Mouse (Mus musculus) testis, adult 2 months (tissue): Measurements from ENCODE around the gene Gm3336. TPM values are rescaled to one million over a fixed set of nuclear protein-coding genes. Genes with fewer than 3 reads are reported as not detected.

ENCODE experiments used
- H3K27ac ChIP-seq: fragments of 200-500 bp; 2 replicates; pipeline ENCODE4 v1.5.1; 2012; ENCODE audit warnings: low read depth, low read length; ENCODE audit not compliant: control insufficient read depth, insufficient read depth
- H3K27me3 ChIP-seq: fragments of 200-500 bp; 2 replicates; pipeline ENCODE4 v1.6.1; 2012; ENCODE audit warnings: mild to moderate bottlenecking, low read length, moderate library complexity; ENCODE audit not compliant: control insufficient read depth, insufficient read depth
- H3K36me3 ChIP-seq: fragments of 200-500 bp; 2 replicates; pipeline ENCODE4 v1.6.1; 2012; ENCODE audit warnings: mild to moderate bottlenecking, low read length; ENCODE audit not compliant: control insufficient read depth, insufficient read depth
- H3K4me1 ChIP-seq: fragments of 200-500 bp; 2 replicates; pipeline ENCODE4 v1.6.1; 2012; ENCODE audit warnings: low read length; ENCODE audit not compliant: control insufficient read depth, insufficient read depth
- H3K4me3 ChIP-seq: fragments of 200-500 bp; 2 replicates; pipeline ENCODE4 v1.5.1; 2012; ENCODE audit warnings: low read depth, mild to moderate bottlenecking, low read length, moderate library complexity, mixed read lengths; ENCODE audit not compliant: control insufficient read depth
- CTCF ChIP-seq: fragments of 200-500 bp; IDR thresholded peaks from 2 replicates; pipeline ENCODE4 v1.5.1; 2012; ENCODE audit warnings: low read depth, mild to moderate bottlenecking, inconsistent platforms, low read length, moderate library complexity; ENCODE audit not compliant: control insufficient read depth, insufficient read depth, insufficient replicate concordance
- POLR2A ChIP-seq: fragments of 200-500 bp; IDR thresholded peaks from 2 replicates; pipeline ENCODE4 v1.6.1; 2012; ENCODE audit warnings: low read depth, mild to moderate bottlenecking, inconsistent platforms, low read length, moderate library complexity; ENCODE audit not compliant: control insufficient read depth
- polyA plus RNA-seq: library from polyadenylated mRNA; depleted of rRNA; stranded (reverse); fragments of >200 nt; gene quantifications from 2 replicates; pipeline ENCODE4 v1.2.3, GENCODE M21; 2012

The Gm3336 gene
- polyA plus RNA-seq, 1 experiment: 0.86 TPM

DNA sequence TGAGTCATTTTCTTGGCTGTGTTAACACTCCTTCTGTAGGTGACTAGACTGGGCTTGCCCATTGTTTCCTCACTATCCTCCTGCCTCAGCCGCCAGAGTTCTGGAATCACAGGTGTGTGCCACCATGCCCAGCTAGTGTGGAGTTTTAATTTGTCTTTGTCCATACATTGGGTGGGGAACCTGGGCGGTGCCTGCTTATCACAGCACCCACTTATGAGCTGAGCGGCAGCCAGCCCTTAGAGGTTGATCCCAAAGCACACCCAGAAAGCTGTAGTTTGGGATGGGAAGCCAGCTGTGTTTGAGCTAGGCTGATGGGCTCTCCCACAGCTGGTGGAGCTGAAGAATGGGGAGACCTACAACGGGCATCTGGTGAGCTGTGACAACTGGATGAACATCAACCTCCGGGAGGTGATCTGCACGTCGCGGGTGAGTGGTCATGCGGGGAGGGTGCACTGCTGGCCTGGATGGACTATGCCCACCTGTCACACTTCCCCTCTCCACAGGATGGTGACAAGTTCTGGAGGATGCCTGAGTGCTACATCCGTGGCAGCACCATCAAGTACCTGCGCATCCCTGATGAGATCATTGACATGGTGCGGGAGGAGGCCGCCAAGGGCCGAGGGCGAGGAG is 40.8 kb upstream of the Gm3336 start:
- TF ChIP-seq POLR2A (no peak), CTCF (no peak)
- Histone ChIP-seq H3K27ac (no peak overlapping the region), H3K4me1 (peaks cover 18% of the 10 kb centered on the region), H3K27me3 (no peaks in the 10 kb centered on the region), H3K4me3 (no peak overlapping the region), H3K36me3 (no peaks in the 10 kb centered on the region)

DNA sequence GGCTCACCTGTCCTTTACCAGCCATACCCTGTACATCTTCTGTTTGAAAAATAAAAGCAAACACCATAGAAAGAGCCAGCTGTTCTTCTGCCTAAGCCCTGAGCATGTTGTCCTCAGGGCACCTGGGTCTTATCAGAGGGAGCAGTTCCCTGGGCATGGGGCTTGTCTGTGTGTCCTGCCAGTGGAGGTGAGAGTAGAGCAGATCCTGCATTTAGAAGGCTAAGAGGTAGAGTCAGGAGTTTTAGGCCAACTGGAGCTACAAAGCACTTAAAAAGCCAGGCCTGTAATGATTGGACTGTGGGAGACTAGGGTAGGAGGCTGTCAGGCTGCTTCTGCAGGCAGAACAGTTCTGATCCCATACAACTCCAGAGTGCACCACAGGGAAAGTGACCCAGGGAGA is 39.7 kb upstream of the Gm3336 start:
- Histone ChIP-seq H3K27me3 (no peaks in the 10 kb centered on the region), H3K27ac (no peak overlapping the region), H3K36me3 (no peaks in the 10 kb centered on the region), H3K4me1 (peaks cover 16% of the 10 kb centered on the region), H3K4me3 (no peak overlapping the region)
- TF ChIP-seq CTCF (no peak), POLR2A (no peak)

DNA sequence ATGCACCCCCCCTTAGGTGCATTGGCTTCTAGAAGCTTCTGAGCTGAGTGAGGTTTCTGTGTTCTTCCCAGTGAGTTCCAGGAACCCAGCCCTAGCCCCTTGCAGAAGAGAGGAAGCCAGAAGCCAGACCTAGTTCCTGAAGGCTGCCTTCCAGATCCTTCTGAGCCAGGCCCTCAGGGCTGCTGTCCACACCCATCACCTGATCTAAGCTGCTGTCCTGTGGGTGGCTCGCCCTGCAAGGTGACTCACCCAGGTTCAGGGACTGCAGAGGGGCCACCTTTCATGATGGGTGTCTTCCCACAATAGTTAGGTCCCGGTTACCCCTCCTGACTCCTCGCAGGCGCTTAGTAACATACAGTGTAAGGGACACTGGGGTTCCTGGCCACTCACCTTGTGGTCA is 38.9 kb upstream of the Gm3336 start:
- H3K36me3 ChIP-seq: no peaks in the 10 kb centered on the region
- H3K27ac ChIP-seq: no peak overlapping the region
- TF ChIP-seq CTCF (no peak), POLR2A (no peak)

DNA sequence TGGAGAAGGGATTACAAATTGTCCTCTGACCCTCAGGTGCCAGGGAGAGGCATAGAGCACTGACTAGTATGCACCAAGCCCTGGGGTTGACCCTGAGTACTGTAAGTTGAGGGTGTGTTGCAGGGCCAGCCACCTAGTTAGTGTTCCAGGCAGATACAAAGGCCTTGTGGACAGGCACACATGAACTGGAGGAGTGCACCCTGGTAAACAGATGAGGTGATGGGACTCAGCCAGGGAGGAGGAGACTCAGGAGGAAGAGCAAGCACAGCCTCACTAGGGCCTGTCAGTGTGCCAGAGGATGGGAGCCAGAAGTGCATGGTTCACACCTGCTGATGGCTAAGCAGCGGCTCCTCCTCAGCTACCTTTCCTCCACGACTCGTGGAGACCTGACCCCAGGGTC is 38.3 kb upstream of the Gm3336 start:
- H3K36me3 ChIP-seq: no peaks in the 10 kb centered on the region
- H3K27ac ChIP-seq: no peak overlapping the region
- no peak overlapping the region for H3K4me3 ChIP-seq
- no peaks in the 10 kb centered on the region for H3K27me3 ChIP-seq
- peaks cover 3% of the 10 kb centered on the region for H3K4me1 ChIP-seq
- TF ChIP-seq CTCF (no peak), POLR2A (no peak)

More for the DNA sequence above, 38.9 kb upstream of the Gm3336 start:
- Histone ChIP-seq H3K4me1 (peaks cover 9% of the 10 kb centered on the region), H3K27me3 (no peaks in the 10 kb centered on the region), H3K4me3 (no peak overlapping the region)

DNA sequence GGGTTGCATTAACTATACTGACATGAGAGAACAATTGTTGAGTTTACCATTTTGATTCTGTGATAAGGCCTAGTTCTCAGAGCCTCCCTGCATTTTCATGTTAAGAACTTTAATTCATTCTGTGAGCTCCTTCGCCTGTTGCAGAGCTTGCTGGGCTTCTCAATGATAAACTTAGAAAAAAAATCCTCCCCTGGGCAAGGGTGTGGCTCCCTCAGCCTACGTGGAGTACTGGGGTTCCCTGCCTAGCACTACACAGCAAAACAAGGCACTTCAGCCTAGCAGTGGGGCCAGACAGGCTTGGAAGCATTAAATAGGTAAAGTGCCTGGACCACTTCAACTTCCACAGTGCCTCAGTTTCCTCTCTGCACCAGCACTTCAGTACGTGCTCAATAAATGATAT is 36.9 kb upstream of the Gm3336 start:
- Histone ChIP-seq H3K27me3 (no peaks in the 10 kb centered on the region), H3K36me3 (no peaks in the 10 kb centered on the region), H3K4me3 (no peak overlapping the region), H3K27ac (no peak overlapping the region), H3K4me1 (peaks cover 3% of the 10 kb centered on the region)
- TF ChIP-seq POLR2A (no peak), CTCF (no peak)

DNA sequence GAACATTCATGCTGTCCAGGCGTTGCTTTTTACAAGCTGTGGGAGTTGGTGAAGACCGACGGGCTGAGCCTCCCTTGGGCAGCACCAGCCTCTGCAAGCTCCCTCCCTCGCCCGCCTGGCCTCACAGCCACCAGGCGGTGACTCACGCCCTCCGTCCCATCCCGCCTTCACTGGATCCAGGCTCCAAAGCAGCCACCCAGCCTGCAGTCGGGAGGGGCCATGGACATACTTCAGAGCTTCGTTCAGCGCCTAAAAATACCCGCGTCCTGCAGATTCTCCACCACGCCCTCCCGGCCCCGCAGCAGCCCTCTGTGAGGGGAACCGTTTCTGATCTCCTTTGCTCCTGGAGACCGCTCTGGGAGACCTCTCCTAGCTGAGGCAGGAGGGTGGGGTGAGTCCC is 36.1 kb upstream of the Gm3336 start:
- no peak overlapping the region for H3K27ac ChIP-seq
- H3K36me3 ChIP-seq: no peaks in the 10 kb centered on the region
- no peaks in the 10 kb centered on the region for H3K27me3 ChIP-seq
- H3K4me3 ChIP-seq: no peak overlapping the region
- TF ChIP-seq POLR2A (no peak), CTCF (no peak)
- H3K4me1 ChIP-seq: peaks cover 3% of the 10 kb centered on the region

DNA sequence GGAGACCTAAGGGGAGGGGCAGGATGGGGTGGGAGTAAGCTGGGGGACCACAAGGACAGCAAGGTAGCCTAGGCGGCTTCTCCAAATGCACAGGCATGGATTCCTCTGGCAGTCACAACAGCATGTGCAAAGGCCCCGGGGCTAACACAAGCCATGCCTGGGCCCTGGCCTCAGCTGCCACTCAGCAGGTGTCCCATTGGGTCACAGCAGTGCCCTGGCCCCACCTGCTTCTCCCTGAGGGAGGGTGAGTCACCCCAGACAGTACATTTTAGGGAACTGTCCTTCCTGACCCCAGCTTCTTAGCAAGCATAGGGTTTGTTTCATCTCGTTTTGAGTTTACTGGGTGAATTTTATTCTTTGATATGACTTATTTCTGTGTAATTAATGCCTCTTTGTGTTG is 35.7 kb upstream of the Gm3336 start:
- no peaks in the 10 kb centered on the region for H3K27me3 ChIP-seq
- TF ChIP-seq CTCF (no peak), POLR2A (no peak)
- peaks cover 3% of the 10 kb centered on the region for H3K4me1 ChIP-seq
- 0 out of 2 replicates have a peak overlapping the region, but pooled peaks have one; percentile 23 for H3K27ac ChIP-seq
- no peak overlapping the region for H3K4me3 ChIP-seq
- H3K36me3 ChIP-seq: no peaks in the 10 kb centered on the region
